Mouse (Mus musculus) heart, postnatal 25 days (tissue): ENCODE measurements around the gene Wdr38. TPM values are rescaled to one million over a fixed set of nuclear protein-coding genes. Genes with fewer than 3 reads are reported as not detected.

ENCODE experiments used
- DNase-seq: peaks from one replicate; pipeline ENCODE4 v3.0.0; 2022; ENCODE audit warnings: low spot score
- intact Hi-C: fragments of 180-260 bp; cut with DNase I; formaldehyde crosslinking; loops from one replicate; pipeline ENCODE4 v1.15.1; 2025
- total RNA-seq, 2 experiments: library from RNA; stranded (reverse); gene quantifications; 2 replicates each; pipeline ENCODE4 v1.2.3; 2021

Gene Wdr38
- total RNA-seq, 2 experiments from 2014 or later, result 0.08 TPM

GRCm38 (mm10) chr2:39016581-39016980 is 19.3 kb downstream of the Wdr38 start:
- intact Hi-C loops, result no loop called here

GRCm38 (mm10) chr2:39020004-39020403 is 22.7 kb downstream of the Wdr38 start:
- intact Hi-C loops, result no loop called here
- no peak for DNase-seq

More at GRCm38 (mm10) chr2:39016581-39016980, 19.3 kb downstream of the Wdr38 start:
- DNase-seq, result no peak

- no peak for DNase-seq
- intact Hi-C loops, result no loop called here
Observed at GRCm38 (mm10) chr2:39031611-39032010, 34.3 kb downstream of the Wdr38 start.

- intact Hi-C loops, result no loop called here
- no peak for DNase-seq
Observed at GRCm38 (mm10) chr2:39040215-39040614, 42.9 kb downstream of the Wdr38 start.

- no peak for DNase-seq
- intact Hi-C loops, result no loop called here
Observed at GRCm38 (mm10) chr2:39048515-39048914, 51.2 kb downstream of the Wdr38 start.

Other genes with a start within 250 kb of the Wdr38 start
- 1 to 10 TPM; 1.1 TPM for gene Nr6a1, start 69.8 kb upstream of the Wdr38 start, total RNA-seq
- 1 to 10 TPM; 5.2 to 6.3 TPM for gene Olfml2a, start 65.5 kb upstream of the Wdr38 start, total RNA-seq
- 10 to 100 TPM; 81.8 to 87.5 TPM for gene Arpc5l, start 7.9 kb downstream of the Wdr38 start, total RNA-seq
- gene Rpl35, start 8.1 kb downstream of the Wdr38 start, total RNA-seq, result 100 to 1,000 TPM; 298 to 299 TPM
- gene Golga1, start 68.1 kb downstream of the Wdr38 start, total RNA-seq, result 10 to 100 TPM; 14.7 to 15.0 TPM
- gene Scai, start 193.3 kb downstream of the Wdr38 start, total RNA-seq, result 1 to 10 TPM; 4.7 to 6.6 TPM
- 10 to 100 TPM; 55.8 to 62.0 TPM for gene Ppp6c, start 229.0 kb downstream of the Wdr38 start, total RNA-seq